Mouse (Mus musculus) adrenal gland, adult 18-20 months (tissue): ENCODE measurements at regions not wholly inside any gene's neighbourhood (a gene's known extent, or its start where the extent isn't known, plus 50 kb on each side); places are given as distances from the start of the nearest gene placed in this dataset.

Experiments used
- DNase-seq, 2 experiments: peaks; one replicate each; pipeline ENCODE4 v3.0.0; 2021 to 2022; ENCODE audit warnings: low spot score in 2 of 2

DNA sequence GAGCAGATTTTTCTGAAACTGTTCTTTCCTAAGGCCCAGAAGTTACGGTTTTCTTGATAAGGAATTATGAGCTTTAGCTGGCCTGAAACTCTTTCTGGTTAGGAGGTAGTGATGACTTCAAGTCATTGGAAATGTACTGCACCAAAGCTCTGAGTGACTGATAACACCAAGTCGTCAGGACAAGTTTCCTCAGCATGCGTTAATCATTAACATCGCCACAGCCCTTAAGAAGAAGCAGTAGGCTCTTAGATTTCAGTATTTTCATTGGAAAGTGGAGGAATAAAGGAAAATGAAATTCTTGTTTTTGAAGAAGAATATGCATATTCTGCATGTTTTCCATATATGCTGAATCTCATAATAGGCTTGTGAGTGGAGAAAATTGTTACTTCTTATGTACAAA is 390.3 kb upstream of the Gm11114 start:
- no peak for DNase-seq

DNA sequence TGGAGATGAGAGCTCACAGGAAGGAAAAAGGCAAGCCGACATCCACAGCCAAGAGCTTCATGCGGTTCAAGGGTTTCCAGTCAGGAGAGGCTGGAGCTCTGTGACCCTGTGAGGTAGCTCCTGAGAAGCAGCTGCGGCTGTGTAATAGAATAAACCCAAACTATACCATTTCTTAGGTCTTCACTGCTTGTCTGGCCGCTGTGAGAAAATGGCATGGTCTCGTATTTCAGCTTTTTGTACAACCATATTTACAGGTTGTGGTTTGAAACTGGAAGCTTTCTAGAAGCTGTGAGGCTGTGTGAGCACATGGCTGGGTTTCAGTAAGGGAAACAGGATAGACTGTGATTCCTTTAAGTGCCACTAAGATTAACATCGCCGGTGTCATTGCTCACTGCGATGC is 388.6 kb upstream of the Gm11114 start:
- DNase-seq: no peak

DNA sequence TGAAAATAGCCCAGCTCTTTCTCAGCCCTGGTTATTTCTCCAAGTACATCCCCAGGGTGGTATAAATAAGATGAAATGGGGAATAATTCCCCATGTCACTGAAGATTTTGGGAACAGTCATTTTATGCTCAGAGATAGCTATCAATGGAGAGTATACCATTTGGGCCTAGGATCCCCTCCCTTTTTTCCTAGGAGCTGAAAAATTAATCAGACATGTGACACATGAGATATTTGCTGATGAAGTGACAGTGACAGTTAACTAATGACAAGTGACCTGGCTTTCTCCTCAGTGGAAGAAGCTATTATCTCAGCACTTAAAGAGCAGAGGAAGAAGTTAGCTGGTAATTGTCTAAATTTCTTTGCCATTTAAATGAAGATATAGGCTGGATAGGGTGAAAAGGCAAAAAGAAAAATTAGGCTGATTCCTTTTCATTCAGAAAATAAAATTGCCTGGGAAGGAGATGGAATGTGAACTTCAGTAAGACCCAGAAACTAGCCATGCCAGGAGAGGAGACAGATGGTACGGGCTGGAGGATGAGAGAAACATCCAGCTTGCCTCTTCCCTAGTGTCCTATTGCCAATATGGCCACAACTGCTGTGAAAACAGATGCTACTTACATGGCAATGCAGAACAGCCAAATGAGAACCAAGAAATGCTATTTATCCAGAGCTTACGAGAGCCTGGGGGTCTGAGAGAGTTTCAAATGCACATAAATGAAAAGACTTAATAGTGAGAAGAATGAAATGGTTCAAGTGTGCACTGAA is 376.1 kb upstream of the Gm11114 start:
- DNase-seq: no peak

DNA sequence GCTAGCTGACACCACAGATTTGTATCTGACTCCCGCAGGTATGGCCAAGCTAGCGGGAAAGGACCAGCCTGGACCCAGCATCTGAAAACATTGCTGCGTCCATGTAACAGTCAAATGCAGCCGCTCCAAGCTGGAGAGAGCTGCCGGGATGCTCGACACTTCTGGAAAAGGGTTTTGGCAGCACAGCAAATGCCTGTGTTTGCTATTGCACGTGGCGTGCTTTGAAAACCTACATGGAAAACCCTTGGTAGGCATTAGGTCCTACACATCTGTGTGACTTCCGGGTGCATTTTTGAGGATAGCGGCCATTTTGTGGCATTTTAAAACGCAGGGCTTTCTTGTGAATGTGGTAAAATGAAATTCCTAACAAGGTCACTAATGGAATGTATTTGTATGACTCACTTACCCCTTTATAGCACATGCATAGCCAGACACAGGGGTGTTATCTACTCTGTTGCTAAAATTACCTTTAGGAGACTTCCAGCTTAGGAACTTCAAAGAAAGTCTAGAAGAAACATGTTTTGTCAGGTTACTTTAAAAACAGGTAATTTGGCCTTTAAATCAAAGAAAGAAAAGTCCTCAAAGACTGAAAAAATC is 345.9 kb upstream of the Gm11114 start:
- no peak for DNase-seq

DNA sequence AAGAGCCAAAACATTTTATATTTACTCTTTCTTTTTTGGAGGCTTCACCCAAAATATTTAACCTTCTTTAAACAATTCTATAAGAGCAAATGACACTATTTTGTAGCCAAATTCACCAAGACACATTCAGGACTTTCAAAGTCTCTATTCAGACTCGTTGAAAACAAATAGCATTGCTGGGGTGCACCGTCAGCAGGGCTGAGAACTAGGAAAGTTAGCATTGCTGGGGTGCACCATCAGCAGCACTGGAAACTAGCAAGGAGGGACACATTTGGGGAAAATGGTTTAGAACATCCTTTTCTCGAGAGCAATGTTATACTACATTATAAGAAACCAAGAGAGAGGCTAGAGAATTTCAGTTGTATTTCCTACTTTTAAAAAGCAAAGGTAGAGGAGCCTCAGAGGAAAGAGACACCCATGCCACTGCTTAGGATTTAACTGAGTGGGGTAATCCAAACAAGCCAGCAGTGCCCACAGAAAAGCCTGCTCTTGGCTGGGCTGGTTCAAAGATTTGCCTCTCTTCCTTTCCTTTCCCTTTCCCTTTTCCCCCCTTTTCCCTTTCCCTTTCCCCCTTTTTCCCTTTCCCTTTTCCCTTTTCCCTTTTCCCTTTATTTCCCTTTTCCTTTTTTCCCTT is 342.5 kb upstream of the Gm11114 start:
- no peak for DNase-seq

DNA sequence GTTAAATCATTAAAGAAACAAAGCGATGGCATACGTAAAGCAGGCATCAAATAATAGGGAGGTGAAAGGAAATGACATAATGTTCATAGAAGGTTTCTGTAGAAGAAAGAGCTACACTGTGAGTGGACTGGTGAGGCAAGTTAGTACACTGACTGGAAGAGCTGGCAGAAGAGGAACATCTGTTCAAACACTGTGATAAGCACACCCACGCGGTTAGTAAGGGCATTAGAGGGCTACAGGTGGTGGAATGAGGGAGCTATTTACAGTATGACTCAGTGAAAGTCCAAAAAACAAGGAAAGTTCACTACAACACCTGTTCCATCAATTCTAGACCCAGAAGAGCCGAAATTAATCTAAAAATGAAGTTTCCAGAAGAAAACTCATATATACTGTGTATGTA is 335.1 kb upstream of the Gm11114 start:
- DNase-seq: no peak

DNA sequence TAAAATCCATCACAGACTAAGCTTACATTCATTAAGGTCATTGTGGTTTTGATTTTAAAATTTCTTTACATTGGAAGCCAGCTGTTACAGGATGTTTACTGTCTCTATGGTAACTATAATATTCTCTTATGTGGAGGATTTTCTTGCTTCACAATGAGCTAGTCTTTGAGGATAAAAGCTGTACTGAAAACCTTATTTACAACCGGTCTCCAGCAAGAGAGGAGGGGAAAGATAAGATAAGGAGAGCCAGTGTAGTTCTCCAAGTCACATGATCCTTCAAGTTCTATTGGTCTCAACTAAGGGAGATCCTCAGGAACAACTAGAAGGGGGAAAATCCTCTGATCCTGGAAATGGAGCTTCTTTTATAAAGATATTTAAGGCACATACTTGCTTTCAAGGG is 309.2 kb upstream of the Gm11114 start:
- no peak for DNase-seq

DNA sequence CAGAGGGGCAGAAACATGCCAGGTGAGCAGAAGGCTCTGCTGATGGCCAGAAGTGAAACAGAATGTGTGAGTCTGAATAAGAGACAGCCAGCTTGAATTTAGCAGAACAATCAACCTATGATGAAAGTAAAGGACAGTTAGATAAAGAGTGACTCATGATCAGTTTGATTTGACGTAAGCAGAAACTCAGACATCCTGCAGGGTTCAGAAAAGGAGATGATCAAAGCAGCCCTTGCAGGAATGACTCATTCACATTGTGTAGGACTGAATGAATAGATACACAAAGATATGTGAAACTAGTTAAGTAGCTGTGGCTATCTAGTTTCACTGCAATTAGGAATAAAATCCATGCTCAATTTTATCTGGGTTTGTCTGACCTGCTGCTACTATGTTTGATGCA is 301.2 kb upstream of the Gm11114 start:
- DNase-seq: no peak

DNA sequence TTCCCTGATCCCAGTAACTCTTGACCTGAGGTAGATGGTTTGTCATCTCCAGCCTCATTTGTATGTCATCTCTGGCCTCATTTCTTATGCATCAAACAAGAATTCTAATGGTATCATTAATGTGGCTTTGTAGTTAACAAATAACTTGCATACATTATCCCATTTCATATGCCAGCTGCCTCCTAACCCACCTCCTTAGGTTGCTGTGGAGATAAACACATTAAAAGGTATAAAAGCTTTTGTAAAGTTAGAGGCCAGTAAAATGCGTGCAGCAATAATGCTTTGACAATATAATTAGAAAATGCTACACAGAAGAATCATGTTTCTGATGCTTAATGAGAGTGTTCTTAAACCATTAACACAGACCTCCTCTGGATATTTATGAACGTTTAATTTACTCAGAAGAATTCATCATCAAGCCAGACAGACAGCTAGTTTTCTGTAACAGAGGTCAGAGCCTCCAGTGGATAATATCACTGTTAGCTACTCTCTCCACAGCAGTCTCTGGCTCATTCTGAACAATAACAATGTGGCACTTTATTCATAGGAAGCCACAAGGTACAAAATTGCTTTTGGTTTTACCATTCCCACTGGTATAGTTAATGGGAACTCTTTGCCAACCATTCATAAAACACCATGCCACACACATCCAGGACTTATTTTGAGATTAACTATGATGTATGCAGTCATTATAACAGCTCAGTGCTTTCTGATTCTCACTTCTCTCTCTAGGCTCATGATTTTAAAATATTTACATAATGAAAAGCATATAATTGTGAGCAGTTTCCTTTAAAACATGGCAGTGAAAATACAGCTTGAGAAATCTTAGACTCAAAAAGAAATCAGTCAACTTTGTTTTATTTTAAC is 264.2 kb upstream of the Gm11114 start:
- DNase-seq: no peak

DNA sequence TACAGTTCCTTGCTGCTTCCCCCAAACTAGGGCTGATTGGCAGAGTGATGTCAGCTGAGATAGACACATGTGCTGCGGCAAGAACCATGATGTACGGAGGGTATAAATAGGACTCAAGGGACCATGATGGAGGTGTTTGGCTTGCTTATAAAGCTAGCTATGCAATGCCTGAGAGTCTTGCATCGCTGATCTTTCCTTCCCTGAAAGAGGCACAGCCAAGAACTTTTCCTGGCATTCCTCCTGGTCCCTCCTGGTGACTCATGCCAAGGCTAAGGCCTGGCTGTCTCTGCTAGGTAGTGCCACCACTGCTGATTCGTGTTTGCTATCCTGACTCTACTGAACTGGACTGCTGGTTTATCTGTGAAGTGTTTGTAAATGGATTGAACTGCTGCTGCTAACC is 260.0 kb upstream of the Gm11114 start:
- peak in 1 of 2 experiments; percentile 5 for DNase-seq

DNA sequence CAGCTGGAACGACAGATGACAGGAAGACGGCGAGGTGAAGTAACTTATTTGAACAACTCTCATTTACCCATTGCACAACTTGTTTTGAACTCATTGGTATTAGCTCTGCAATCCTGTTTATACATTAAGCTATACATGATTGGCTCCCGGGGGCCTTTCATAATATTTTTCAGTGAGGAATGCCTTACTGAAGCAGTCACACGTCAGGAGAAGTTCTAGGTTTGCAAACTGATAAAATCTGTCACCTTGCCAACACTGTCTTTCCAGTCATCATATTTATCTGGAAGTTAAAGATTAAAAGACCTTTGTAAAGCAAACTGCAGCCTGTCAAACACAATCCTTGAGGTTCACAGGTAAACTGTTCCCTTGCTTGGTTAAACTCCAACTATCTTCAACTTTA is 232.6 kb upstream of the Gm11114 start:
- no peak for DNase-seq

DNA sequence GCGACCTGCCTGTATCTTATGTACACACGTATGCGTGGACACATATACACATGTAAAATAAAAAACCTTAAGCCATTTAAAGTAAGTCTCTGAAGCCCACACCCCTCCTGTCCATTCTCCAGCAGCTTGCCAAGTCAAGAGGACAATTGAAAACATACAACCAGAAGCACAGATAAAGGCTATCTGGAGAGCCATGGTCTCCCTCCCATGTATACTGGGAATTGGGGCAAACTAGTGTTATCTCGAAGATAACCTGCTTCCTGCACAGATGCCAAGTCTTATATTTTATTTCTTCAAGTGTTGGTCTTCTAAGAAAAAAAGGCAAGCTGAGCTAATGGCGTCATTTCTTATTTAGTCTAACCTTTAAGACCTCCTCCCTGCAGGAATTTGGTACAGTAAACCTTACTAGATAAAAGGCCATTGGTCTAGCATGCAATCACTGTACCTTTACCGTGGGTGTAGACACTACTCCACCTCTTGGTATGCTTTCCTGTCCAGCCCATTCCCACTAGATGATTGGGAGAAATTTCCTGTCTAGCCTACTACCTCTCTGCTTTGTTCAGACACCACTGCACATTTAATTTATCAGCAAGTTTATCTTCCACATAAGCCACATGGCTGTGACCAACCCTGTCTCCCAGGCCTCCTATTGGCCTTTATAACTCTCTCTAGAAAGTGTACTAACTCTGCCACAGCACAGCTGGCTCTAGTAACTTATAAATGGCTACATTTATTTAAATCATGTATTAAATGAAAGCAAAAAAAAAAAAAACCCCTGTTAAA is 223.8 kb upstream of the Gm11114 start:
- DNase-seq: no peak

DNA sequence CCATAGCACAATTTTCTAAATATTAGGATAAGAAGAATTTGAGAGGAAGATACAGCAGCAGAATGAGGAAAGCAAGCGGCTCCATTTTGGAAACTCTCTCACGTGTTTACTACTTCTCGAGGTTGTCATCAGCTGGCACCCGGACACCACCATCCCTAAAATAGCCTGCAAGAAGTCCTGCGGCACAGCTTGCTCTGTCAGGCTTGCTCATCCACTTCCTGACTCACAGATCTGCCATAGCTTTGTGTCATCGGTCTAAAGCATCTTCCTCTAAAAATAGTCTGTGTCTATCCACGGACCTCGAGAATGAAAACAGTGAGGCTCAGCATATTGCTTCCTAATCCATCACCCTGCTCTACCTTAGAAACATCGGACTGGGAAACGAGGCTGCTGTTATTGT is 222.3 kb upstream of the Gm11114 start:
- DNase-seq: no peak

DNA sequence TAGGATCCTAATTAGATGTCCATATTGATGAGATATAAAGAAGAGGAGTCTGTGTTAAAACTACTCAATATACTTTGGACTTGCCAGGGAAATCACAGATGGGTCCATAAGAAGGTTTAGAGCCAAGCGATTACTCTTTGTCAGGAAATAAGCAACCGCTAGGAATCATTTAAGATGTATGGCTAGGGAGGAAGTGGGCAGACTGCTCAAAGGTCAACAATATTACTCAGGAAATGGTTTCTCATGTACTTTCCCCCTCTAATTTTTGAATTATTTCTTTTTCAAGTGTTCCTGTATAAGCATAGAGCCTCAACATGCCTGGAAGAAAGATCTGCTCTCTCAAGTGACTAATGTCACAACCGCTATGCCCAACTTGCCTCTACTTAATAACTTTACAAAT is 217.3 kb upstream of the Gm11114 start:
- DNase-seq: no peak

DNA sequence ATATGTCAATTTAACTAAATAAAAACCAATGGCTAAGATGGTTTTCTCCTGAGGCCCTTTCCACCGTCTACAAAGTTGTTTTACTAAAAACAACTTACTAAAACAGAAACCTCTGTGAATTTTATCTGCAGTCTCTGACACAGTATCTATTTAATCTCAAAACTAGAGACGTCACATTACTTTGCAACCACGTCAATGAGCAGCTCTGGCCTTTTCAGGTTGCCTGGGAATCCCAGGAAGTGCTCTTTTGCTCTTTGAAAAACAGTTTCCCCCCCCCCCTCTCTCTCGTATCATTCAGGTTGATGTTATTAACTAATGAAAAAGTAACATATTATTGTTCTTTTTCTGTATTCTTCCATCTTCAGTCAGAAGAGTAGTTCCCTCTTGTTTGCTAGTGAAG is 216.1 kb upstream of the Gm11114 start:
- no peak for DNase-seq

DNA sequence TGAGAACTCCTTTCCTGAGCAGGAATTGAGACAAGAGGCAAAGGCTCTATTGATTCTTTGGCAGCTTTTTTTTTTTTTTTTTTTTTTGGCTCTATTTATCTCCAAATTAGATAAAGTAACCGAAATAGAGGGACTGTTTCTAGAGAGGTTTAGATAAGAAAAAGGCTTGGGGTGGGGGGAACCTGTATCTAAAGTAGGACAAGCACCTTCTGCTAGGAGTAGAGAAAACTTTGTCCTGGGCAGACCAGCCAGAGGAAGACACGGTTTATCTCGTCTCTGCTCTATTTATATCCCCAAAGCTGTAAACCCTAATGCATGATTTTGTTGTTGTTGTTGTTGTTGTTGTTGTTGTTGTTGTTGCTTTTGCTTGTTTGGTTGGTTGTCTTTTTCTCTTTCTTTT is 199.6 kb upstream of the Gm11114 start:
- DNase-seq: no peak

DNA sequence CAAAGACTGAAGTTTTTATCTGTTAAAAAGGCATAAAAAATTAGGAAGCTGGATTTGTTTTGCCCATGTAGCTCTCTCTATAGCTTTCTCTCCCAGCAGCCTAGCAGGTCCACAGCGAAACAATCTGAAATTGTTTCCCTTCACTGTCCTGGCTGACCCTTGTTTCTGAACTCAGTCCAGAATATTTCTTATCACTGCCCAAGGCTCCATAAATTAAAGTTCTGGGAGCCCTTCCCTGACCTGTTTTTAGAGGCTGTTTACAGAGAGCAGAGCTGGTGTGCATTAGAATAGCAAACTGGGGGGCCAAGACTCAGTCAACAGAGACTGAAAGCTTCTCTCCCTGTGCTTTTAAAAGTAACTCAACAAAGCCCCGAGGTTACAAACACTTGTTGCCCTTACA is 198.3 kb upstream of the Gm11114 start:
- no peak for DNase-seq

DNA sequence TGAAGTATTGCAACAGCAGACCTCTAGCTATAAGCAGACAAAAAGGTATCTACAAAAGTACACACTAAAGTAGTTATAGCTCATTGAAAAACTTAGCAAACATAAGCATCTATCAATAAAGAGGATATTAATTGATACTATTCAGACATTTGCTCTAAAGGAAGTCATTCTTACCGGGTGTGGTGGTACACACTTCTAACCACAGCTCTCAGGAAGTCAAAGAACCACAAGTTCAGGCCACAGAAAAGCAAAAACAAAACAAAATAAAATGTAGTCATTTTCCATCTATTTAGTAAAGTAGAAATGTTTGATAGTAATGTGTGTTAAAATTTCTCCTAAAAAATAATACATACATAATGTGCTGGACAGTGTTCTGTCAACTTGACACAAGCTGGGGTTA is 192.5 kb upstream of the Gm11114 start:
- no peak for DNase-seq

DNA sequence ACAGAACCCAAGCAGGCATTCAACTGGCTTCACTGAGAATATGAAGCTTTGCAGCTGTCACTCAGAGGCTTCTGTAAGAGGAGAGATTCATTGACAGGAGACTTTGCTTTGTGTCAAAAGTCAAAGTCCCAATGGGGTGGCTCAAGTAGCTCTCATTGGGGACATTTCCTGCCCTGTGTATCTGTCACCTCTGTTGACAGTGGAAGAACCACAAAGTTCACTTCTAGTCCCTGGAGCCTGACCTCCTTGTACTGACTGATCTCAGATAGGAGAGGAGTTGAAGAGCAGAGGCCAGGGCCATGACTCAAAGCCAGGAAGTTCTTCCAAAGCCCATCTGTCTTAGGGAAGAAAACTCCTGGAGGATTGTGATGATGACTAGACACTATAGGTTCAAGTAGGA is 191.5 kb upstream of the Gm11114 start:
- no peak for DNase-seq

DNA sequence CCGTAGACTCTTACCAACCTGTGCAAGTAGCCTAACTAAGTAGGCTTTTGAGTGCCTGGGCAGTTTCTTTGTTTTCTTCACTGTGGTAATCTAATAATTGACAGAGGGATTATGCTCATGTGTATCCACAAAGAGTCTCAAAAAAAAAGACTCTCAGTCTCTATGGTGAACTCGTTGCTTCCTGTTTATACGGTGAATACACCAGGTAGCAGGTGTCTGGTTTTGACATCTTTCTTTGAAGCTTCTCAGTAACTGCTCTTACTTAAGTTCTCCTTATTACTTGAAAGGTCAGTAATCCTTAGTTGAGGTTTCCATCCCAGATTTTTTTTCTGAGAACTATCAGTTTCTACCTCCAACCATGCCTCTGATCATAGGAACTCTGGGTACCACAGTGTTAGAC is 188.9 kb upstream of the Gm11114 start:
- no peak for DNase-seq

DNA sequence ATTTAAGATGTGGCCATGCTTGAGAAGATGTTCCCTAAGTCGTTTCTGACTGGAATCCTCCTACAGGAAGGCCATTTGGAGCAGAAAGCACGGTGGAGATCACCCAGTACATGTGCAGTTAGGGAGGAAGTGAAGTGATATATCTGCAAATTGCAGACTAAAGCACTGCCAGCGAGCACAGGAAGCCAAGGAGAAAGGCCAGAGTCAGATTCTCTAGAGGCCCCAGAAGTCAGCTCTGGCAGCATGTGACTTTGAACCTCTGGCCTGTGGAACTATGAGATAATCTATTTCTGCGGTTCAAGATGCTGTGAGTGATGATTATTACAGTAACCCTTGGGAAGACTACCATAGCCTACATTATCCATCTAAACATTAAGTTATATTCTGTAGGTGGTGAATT is 186.8 kb upstream of the Gm11114 start:
- no peak for DNase-seq
